8 mouse cellular contexts compared by ENCODE assay signal in the genomic region with DNA sequence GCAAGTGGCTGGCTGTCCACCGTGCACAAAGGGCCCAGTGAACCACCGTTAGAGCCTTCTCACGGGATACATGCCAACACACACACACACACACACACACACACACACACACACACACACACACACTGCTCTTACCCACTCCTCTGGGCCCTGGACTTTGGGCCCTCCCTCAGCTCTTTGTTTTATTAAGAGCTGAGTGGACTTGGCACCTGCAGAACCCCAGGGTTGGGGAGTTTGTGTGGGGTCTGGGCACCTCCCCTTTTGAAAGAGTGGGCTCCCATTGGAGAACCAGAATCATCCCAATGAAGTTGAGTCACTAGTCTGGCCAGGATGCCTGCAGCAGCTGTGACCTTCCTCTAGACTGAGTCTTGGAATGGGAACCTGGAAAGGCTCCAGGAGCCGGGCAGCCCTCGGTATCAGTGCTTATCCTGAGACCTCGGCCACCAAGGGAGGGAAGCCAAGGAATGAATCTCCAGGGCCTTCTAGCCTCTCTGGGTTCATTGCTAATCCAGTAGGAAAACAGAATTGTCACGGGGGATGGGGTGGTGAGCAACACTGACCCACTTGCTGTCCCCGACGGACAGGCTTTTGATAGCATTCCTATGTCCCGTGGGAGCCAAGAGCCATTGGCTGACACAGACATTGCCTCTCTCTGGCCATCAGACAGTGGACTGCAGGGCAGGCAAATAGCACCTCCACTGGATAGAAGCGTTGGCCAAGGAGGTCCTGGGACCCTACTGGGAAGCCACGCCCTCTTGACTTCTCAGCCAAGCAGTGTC. TPM values are rescaled to one million over a fixed set of nuclear protein-coding genes. Genes with fewer than 3 reads are reported as not detected.
A peak's percentile ranks its signal among the peaks of the same experiment; 100 is the strongest.
DNase-seq lines count a peak whose midpoint lies in the region; ATAC-seq lines count a peak whose summit lies in the region.

No protein-coding gene starts in this region.

- H3K4me2 ChIP-seq in hindbrain, embryonic 12.5 days (replicated peaks) = no peak overlapping the region
- H3K4me2 ChIP-seq in stomach, embryonic 15.5 days = no peak overlapping the region

- peak overlapping the region; percentile 45 for H3K27ac ChIP-seq in hindbrain, embryonic 10.5 days
- H3K27ac ChIP-seq in hindbrain, embryonic 12.5 days = no peak overlapping the region
- peak overlapping the region; percentile 75 for H3K27ac ChIP-seq in stomach, embryonic 15.5 days

- no peak overlapping the region for H3K4me3 ChIP-seq in hindbrain, embryonic 10.5 days
- no peak overlapping the region for H3K4me3 ChIP-seq in hindbrain, embryonic 12.5 days
- H3K4me3 ChIP-seq in stomach, embryonic 15.5 days (replicated peaks) = no peak overlapping the region

- no peaks in the 10 kb centered on the region for H3K36me3 ChIP-seq in hindbrain, embryonic 10.5 days
- no peaks in the 10 kb centered on the region for H3K36me3 ChIP-seq in hindbrain, embryonic 12.5 days
- peaks cover 6% of the 10 kb centered on the region; the same call in 1 of the 2 replicates for H3K36me3 ChIP-seq in stomach, embryonic 15.5 days

- H3K9ac ChIP-seq in hindbrain, embryonic 12.5 days = no peak overlapping the region
- H3K9ac ChIP-seq in stomach, embryonic 15.5 days = no peak overlapping the region

- no peak for ATAC-seq in hindbrain, embryonic 12.5 days (ENCODE audit: low FRiP score)
- ATAC-seq in stomach, embryonic 15.5 days (ENCODE audit: insufficient read depth, low FRiP score, low read depth) = peak; percentile 51; the same call in 1 of the 2 replicates

- H3K4me1 ChIP-seq in hindbrain, embryonic 10.5 days (replicated peaks) = peaks cover 21% of the 10 kb centered on the region
- peaks cover 2% of the 10 kb centered on the region; the same call in 1 of the 2 replicates for H3K4me1 ChIP-seq in hindbrain, embryonic 12.5 days
- peaks cover 30% of the 10 kb centered on the region for H3K4me1 ChIP-seq in stomach, embryonic 15.5 days

- no peaks in the 10 kb centered on the region for H3K27me3 ChIP-seq in hindbrain, embryonic 10.5 days (ENCODE audit: insufficient read depth, poor library complexity, severe bottlenecking)
- H3K27me3 ChIP-seq in hindbrain, embryonic 12.5 days = no peaks in the 10 kb centered on the region
- H3K27me3 ChIP-seq in stomach, embryonic 15.5 days (replicated peaks) = no peaks in the 10 kb centered on the region

- no peak for DNase-seq in hindbrain, embryonic 10.5 days (ENCODE audit: low spot score)
- peak; percentile 45 for DNase-seq in cerebellum, adult 11 months
- DNase-seq in gastrocnemius, postnatal 25 days = peak; percentile 75
- peak; percentile 88 for DNase-seq in kidney, adult 11 months
- peak; percentile 48 to 65 for DNase-seq in lung, adult 18-20 months
- DNase-seq in right cerebral cortex, postnatal 36 days (ENCODE audit: low spot score in 2 of 2) = no peak

- WGBS in hindbrain, embryonic 10.5 days = 85% methylated on average over 12 of the region's 12 CpGs
- 79% methylated on average over 12 of the region's 12 CpGs for WGBS in hindbrain, embryonic 12.5 days
- WGBS in stomach, embryonic 15.5 days = 52% methylated on average over 12 of the region's 12 CpGs

- H3K9me3 ChIP-seq in hindbrain, embryonic 10.5 days = no peaks in the 10 kb centered on the region
- H3K9me3 ChIP-seq in hindbrain, embryonic 12.5 days (replicated peaks) = no peaks in the 10 kb centered on the region
- H3K9me3 ChIP-seq in stomach, embryonic 15.5 days = no peaks in the 10 kb centered on the region

RNA-seq across cellular contexts. Expression of a gene that starts 50.2 kb away (rescaled TPM):
- polyA plus RNA-seq in hindbrain, embryonic 10.5 days (2016; fragmentation: Nextera tagmentation; extraction: Ambion mirVana) = 63.8 and 87.1 TPM in 2 replicates
- 38.2 and 39.4 TPM in 2 replicates for polyA plus RNA-seq in hindbrain, embryonic 12.5 days (2016; fragmentation: Nextera tagmentation; extraction: Ambion mirVana)
- total RNA-seq in gastrocnemius, postnatal 25 days (2021) = 1 to 10 TPM; 4.8 to 5.9 TPM
- 56.3 and 61.1 TPM in 2 replicates for polyA plus RNA-seq in stomach, embryonic 15.5 days (2015; fragmentation: Nextera tagmentation; extraction: Ambion mirVana)

Comparison
In these comparisons a context has a peak if more than half of its experiments do, and no peak if none do; other contexts are left out.
1. DNase-seq: peak in cerebellum, adult 11 months (single experiment), gastrocnemius, postnatal 25 days (single experiment), kidney, adult 11 months (single experiment) and lung, adult 18-20 months (2 of 2); none in hindbrain, embryonic 10.5 days (single experiment) and right cerebral cortex, postnatal 36 days (0 of 2).